ENCODE assay signal across 23 mouse cellular contexts in genomic region chr16:93678206-93678605, GRCm38 (mm10). TPM values are rescaled to one million over a fixed set of nuclear protein-coding genes. Genes with fewer than 3 reads are reported as not detected.
DNase-seq lines count a peak whose midpoint lies in the region; ATAC-seq and TF ChIP-seq lines count a peak whose summit lies in the region.
"Had no signal": no experiment of that assay in that cellular context is flagged by ENCODE, and none has a peak within 500 bp of the region (broad histone marks: within the 10 kb centered on the region; RNA-seq: fewer than 3 reads in every experiment).

No protein-coding gene starts in this region.

- no peak for ATAC-seq in intestine, postnatal 0 days
- ATAC-seq in intestine, embryonic 16.5 days = no peak
- no peak for ATAC-seq in liver, postnatal 0 days
- no peak for ATAC-seq in liver, embryonic 12.5 days
- ATAC-seq: forebrain, embryonic 13.5 days; forebrain, postnatal 0 days had no signal

- H3K27ac ChIP-seq in intestine, postnatal 0 days (ENCODE audit: low read depth, low read length) = no peak overlapping the region
- no peak overlapping the region for H3K27ac ChIP-seq in intestine, embryonic 16.5 days (ENCODE audit: low read length)
- H3K27ac ChIP-seq in liver, postnatal 0 days (ENCODE audit: low read depth) = no peak overlapping the region
- no peak overlapping the region for H3K27ac ChIP-seq in liver, embryonic 12.5 days
- H3K27ac ChIP-seq in forebrain, embryonic 10.5 days = no peak overlapping the region
- H3K27ac ChIP-seq: embryonic facial prominence, embryonic 13.5 days; forebrain, embryonic 13.5 days; heart, embryonic 13.5 days; hindbrain, embryonic 15.5 days had no signal

- H3K4me1 ChIP-seq in intestine, postnatal 0 days (replicated peaks; ENCODE audit: control insufficient read depth, insufficient read depth, low read length) = 0 out of 2 replicates have a peak, but pooled peaks cover 3% of the 10 kb centered on the region
- H3K4me1 ChIP-seq in intestine, embryonic 16.5 days (ENCODE audit: control insufficient read depth, insufficient read depth, low read length) = peaks cover 10% of the 10 kb centered on the region
- H3K4me1 ChIP-seq in liver, postnatal 0 days (ENCODE audit: insufficient read depth) = peaks cover 6% of the 10 kb centered on the region
- H3K4me1 ChIP-seq in liver, embryonic 12.5 days = peaks cover 4% of the 10 kb centered on the region
- H3K4me1 ChIP-seq in E14TG2a.4 (replicated peaks; ENCODE audit: low read depth, low read length) = peaks cover 56% of the 10 kb centered on the region
- H3K4me1 ChIP-seq in forebrain, embryonic 10.5 days = peaks cover 12% of the 10 kb centered on the region

- no peaks in the 10 kb centered on the region for H3K9me3 ChIP-seq in intestine, postnatal 0 days (ENCODE audit: control insufficient read depth)
- no peaks in the 10 kb centered on the region for H3K9me3 ChIP-seq in intestine, embryonic 16.5 days (ENCODE audit: control insufficient read depth, low read length)
- H3K9me3 ChIP-seq in liver, postnatal 0 days (ENCODE audit: low read length) = no peaks in the 10 kb centered on the region
- H3K9me3 ChIP-seq in liver, embryonic 12.5 days (replicated peaks) = no peaks in the 10 kb centered on the region
- no peaks in the 10 kb centered on the region for H3K9me3 ChIP-seq in E14TG2a.4 (ENCODE audit: low read length)
- peaks cover 9% of the 10 kb centered on the region; the same call in 1 of the 2 replicates for H3K9me3 ChIP-seq in forebrain, embryonic 10.5 days
- H3K9me3 ChIP-seq: embryonic facial prominence, embryonic 13.5 days; hindbrain, embryonic 15.5 days had no signal

- TF ChIP-seq CTCF in intestine, postnatal 0 days (IDR thresholded peaks at IDR 0.05; ENCODE audit: low read depth) = peak; percentile 59
- TF ChIP-seq CTCF in liver, postnatal 0 days (IDR thresholded peaks at IDR 0.05; ENCODE audit: low read depth) = peak; percentile 44
- TF ChIP-seq CTCF in E14TG2a.4 (conservative IDR thresholded peaks at IDR 0.05; ENCODE audit: low read length) = peak; percentile 39

- WGBS in intestine, postnatal 0 days = 83% methylated on average over 4 of the region's 4 CpGs
- WGBS in intestine, embryonic 16.5 days = 82% methylated on average over 4 of the region's 4 CpGs
- WGBS in liver, postnatal 0 days (ENCODE audit: insufficient replicate concordance) = 73% methylated on average over 4 of the region's 4 CpGs
- WGBS in liver, embryonic 12.5 days (ENCODE audit: insufficient replicate concordance) = 62% methylated on average over 4 of the region's 4 CpGs
- 84% methylated on average over 4 of the region's 4 CpGs for WGBS in forebrain, embryonic 10.5 days

- H3K4me2 ChIP-seq in intestine, postnatal 0 days (replicated peaks; ENCODE audit: low read depth) = no peak overlapping the region
- no peak overlapping the region for H3K4me2 ChIP-seq in intestine, embryonic 16.5 days (ENCODE audit: low read depth, low read length)
- H3K4me2 ChIP-seq in liver, postnatal 0 days (ENCODE audit: low read depth, low read length) = no peak overlapping the region
- H3K4me2 ChIP-seq in liver, embryonic 12.5 days = no peak overlapping the region
- H3K4me2 ChIP-seq: embryonic facial prominence, embryonic 13.5 days; forebrain, embryonic 13.5 days; heart, embryonic 13.5 days; hindbrain, embryonic 15.5 days had no signal

- H3K27me3 ChIP-seq in intestine, postnatal 0 days (replicated peaks; ENCODE audit: control insufficient read depth, insufficient read depth, low read length) = peaks cover 8% of the 10 kb centered on the region; the same call in 1 of the 2 replicates
- peaks cover 8% of the 10 kb centered on the region for H3K27me3 ChIP-seq in intestine, embryonic 16.5 days (replicated peaks; ENCODE audit: control insufficient read depth, insufficient read depth, low read length)
- H3K27me3 ChIP-seq in liver, postnatal 0 days (ENCODE audit: insufficient read depth, low read length) = peaks cover 26% of the 10 kb centered on the region
- H3K27me3 ChIP-seq in liver, embryonic 12.5 days (replicated peaks) = peaks cover 48% of the 10 kb centered on the region
- peaks cover 5% of the 10 kb centered on the region for H3K27me3 ChIP-seq in E14TG2a.4 (ENCODE audit: insufficient read depth, low read length)
- peaks cover 35% of the 10 kb centered on the region for H3K27me3 ChIP-seq in forebrain, embryonic 10.5 days (ENCODE audit: poor library complexity, severe bottlenecking)

- no peak overlapping the region for H3K4me3 ChIP-seq in intestine, postnatal 0 days (ENCODE audit: low read depth, low read length)
- H3K4me3 ChIP-seq in intestine, embryonic 16.5 days (ENCODE audit: low read length) = no peak overlapping the region
- no peak overlapping the region for H3K4me3 ChIP-seq in liver, postnatal 0 days (ENCODE audit: low read depth, low read length)
- no peak overlapping the region for H3K4me3 ChIP-seq in liver, embryonic 12.5 days
- no peak overlapping the region for H3K4me3 ChIP-seq in E14TG2a.4 (replicated peaks; ENCODE audit: low read length)
- no peak overlapping the region for H3K4me3 ChIP-seq in forebrain, embryonic 10.5 days
- H3K4me3 ChIP-seq: embryonic facial prominence, embryonic 13.5 days; forebrain, embryonic 13.5 days; heart, embryonic 13.5 days; hindbrain, embryonic 15.5 days had no signal

- DNase-seq in liver, postnatal 0 days = no peak
- peak; percentile 33 for DNase-seq in R1 (ENCODE audit: low read depth, low spot score)
- no peak for DNase-seq in forebrain, embryonic 10.5 days (ENCODE audit: extremely low spot score, low spot score)
- DNase-seq: adrenal gland, adult 2 months; adrenal gland, postnatal 25 days; cerebellum, adult 18-20 months; cerebellum, adult 9-11 months; cerebellum, postnatal 36 days; forebrain, postnatal 0 days; gastrocnemius, postnatal 25 days; heart, adult 11 months; heart, postnatal 36 days had no signal

- no peak for TF ChIP-seq EP300 in liver, postnatal 0 days (IDR thresholded peaks at IDR 0.05; ENCODE audit: low read depth)

- H3K36me3 ChIP-seq in intestine, postnatal 0 days (ENCODE audit: control insufficient read depth, insufficient read depth) = no peaks in the 10 kb centered on the region
- no peaks in the 10 kb centered on the region for H3K36me3 ChIP-seq in intestine, embryonic 16.5 days (ENCODE audit: control insufficient read depth, insufficient read depth, low read length)
- H3K36me3 ChIP-seq in liver, postnatal 0 days (replicated peaks; ENCODE audit: insufficient read depth, low read length) = no peaks in the 10 kb centered on the region
- no peaks in the 10 kb centered on the region for H3K36me3 ChIP-seq in liver, embryonic 12.5 days
- no peaks in the 10 kb centered on the region for H3K36me3 ChIP-seq in E14TG2a.4 (ENCODE audit: insufficient read depth, low read length)
- H3K36me3 ChIP-seq in forebrain, embryonic 10.5 days (replicated peaks) = no peaks in the 10 kb centered on the region
- H3K36me3 ChIP-seq: embryonic facial prominence, embryonic 13.5 days; G1E; heart, embryonic 13.5 days; hindbrain, embryonic 15.5 days had no signal

- no peak overlapping the region for H3K9ac ChIP-seq in intestine, postnatal 0 days (ENCODE audit: low read depth, low read length)
- H3K9ac ChIP-seq in intestine, embryonic 16.5 days (ENCODE audit: low read depth, low read length) = no peak overlapping the region
- no peak overlapping the region for H3K9ac ChIP-seq in liver, postnatal 0 days (replicated peaks)
- H3K9ac ChIP-seq in liver, embryonic 12.5 days = no peak overlapping the region
- H3K9ac ChIP-seq: embryonic facial prominence, embryonic 13.5 days; forebrain, embryonic 13.5 days; forebrain, postnatal 0 days; heart, embryonic 13.5 days; hindbrain, embryonic 15.5 days had no signal

RNA-seq across cellular contexts. Expression of gene Cbr3, which starts 4.8 kb away (rescaled TPM):
- 5.9 and 7.6 TPM in 2 replicates for polyA plus RNA-seq in intestine, postnatal 0 days (2015; fragmentation: Nextera tagmentation; extraction: Ambion mirVana)
- polyA plus RNA-seq in intestine, embryonic 16.5 days (2015; fragmentation: Nextera tagmentation; extraction: Ambion mirVana) = 2.8 and 3.0 TPM in 2 replicates
- 0.75 and 0.81 TPM in 2 replicates for polyA plus RNA-seq in liver, postnatal 0 days (2015; fragmentation: Nextera tagmentation; extraction: Ambion mirVana)
- 0.11 and 0.37 TPM in 2 replicates for polyA plus RNA-seq in liver, embryonic 12.5 days (2016; fragmentation: Nextera tagmentation; extraction: Ambion mirVana)
- 0.62 and 0.92 TPM in 2 replicates for polyA plus RNA-seq in forebrain, embryonic 10.5 days (2016; fragmentation: Nextera tagmentation; extraction: Ambion mirVana)
- polyA plus RNA-seq: forebrain, embryonic 13.5 days; G1E had no signal

RNA-seq across cellular contexts. Expression of gene Dop1b, which starts 33.5 kb away (rescaled TPM):
- 17.2 and 21.2 TPM in 2 replicates for polyA plus RNA-seq in intestine, postnatal 0 days (2015; fragmentation: Nextera tagmentation; extraction: Ambion mirVana)
- 14.4 and 16.6 TPM in 2 replicates for polyA plus RNA-seq in intestine, embryonic 16.5 days (2015; fragmentation: Nextera tagmentation; extraction: Ambion mirVana)
- 6.2 and 6.4 TPM in 2 replicates for polyA plus RNA-seq in liver, postnatal 0 days (2015; fragmentation: Nextera tagmentation; extraction: Ambion mirVana)
- 10.5 and 12.8 TPM in 2 replicates for polyA plus RNA-seq in liver, embryonic 12.5 days (2016; fragmentation: Nextera tagmentation; extraction: Ambion mirVana)
- polyA plus RNA-seq in forebrain, embryonic 10.5 days (2016; fragmentation: Nextera tagmentation; extraction: Ambion mirVana) = 5.5 and 6.5 TPM in 2 replicates

RNA-seq across cellular contexts. Expression of gene Gm5678, which starts 50.3 kb away (rescaled TPM):
- 0.16 TPM in 1 of 2 replicates, not detected in the other for polyA plus RNA-seq in intestine, postnatal 0 days (2015; fragmentation: Nextera tagmentation; extraction: Ambion mirVana)
- not detected in 2 replicates for polyA plus RNA-seq in intestine, embryonic 16.5 days (2015; fragmentation: Nextera tagmentation; extraction: Ambion mirVana)
- polyA plus RNA-seq in liver, postnatal 0 days (2015; fragmentation: Nextera tagmentation; extraction: Ambion mirVana) = not detected in 2 replicates
- polyA plus RNA-seq in liver, embryonic 12.5 days (2016; fragmentation: Nextera tagmentation; extraction: Ambion mirVana) = not detected in 2 replicates
- polyA plus RNA-seq in forebrain, embryonic 10.5 days (2016; fragmentation: Nextera tagmentation; extraction: Ambion mirVana) = not detected in 2 replicates
- polyA plus RNA-seq: adrenal gland, adult 2 months; embryonic facial prominence, embryonic 13.5 days; forebrain, embryonic 13.5 days; forebrain, postnatal 0 days; G1E; heart, embryonic 13.5 days; heart, postnatal 0 days; hindbrain, embryonic 11.5 days; hindbrain, embryonic 15.5 days had no signal
